Mouse (Mus musculus): ENCODE data around the gene Gm12695.
A peak's percentile ranks its signal among the peaks of the same experiment; 100 is the strongest.

The Gm12695 gene

GRCm38 (mm10) chr4:96698218-96698561 is 86.8 kb downstream of the Gm12695 start:
- DNase-seq (ENCODE audit: low read depth, low spot score): no peak

- DNase-seq (ENCODE audit: low read depth, low spot score): peak; percentile 7
Observed at GRCm38 (mm10) chr4:96697511-96698217, 87.3 kb downstream of the Gm12695 start.

GRCm38 (mm10) chr4:96696614-96697360 is 88.2 kb downstream of the Gm12695 start:
- DNase-seq (ENCODE audit: low read depth, low spot score): peak; percentile 64

- no peak for DNase-seq (ENCODE audit: low read depth, low spot score)
Observed at GRCm38 (mm10) chr4:96687358-96687803, 97.6 kb downstream of the Gm12695 start.

- peak; percentile 11 for DNase-seq (ENCODE audit: low read depth, low spot score)
Observed at GRCm38 (mm10) chr4:96683474-96683873, 101.5 kb downstream of the Gm12695 start.

GRCm38 (mm10) chr4:96680966-96681365 is 104.0 kb downstream of the Gm12695 start:
- DNase-seq (ENCODE audit: low read depth, low spot score): no peak

- peak; percentile 5 for DNase-seq (ENCODE audit: low read depth, low spot score)
Observed at GRCm38 (mm10) chr4:96680233-96680632, 104.8 kb downstream of the Gm12695 start.

All from R1 (cell line).